Mouse (Mus musculus) heart, embryonic 14.5 days (tissue): ENCODE data around the gene Gstm3. TPM values are rescaled to one million over a fixed set of nuclear protein-coding genes. Genes with fewer than 3 reads are reported as not detected.
"Not testable (repeated sequence)": the region's sequence is repeated elsewhere in the genome, so short reads cannot be mapped to it uniquely, and the experiment has no call there.

Experiments
- ATAC-seq: fragments of 200-750 bp; cut with Nextera tagmentation; 2 replicates; pipeline ENCODE4 v1.8.0; 2017; ENCODE audit warnings: low read depth, moderate TSS enrichment; ENCODE audit not compliant: insufficient number of reproducible peaks, insufficient read depth, low FRiP score
- H3K27ac ChIP-seq, 2 experiments: fragments of 200-500 bp in 1 of 2; fragments of 300-500 bp in 1 of 2; sonication (generic) in 1 of 2; replicated peaks in 1 of 2; 2 replicates each; pipeline ENCODE4 v1.5.1; 2012 to 2014; ENCODE audit warnings: low read depth in 2 of 2, low read length in 2 of 2, control low read depth in 1 of 2, mild to moderate bottlenecking in 1 of 2, mixed read lengths in 1 of 2; ENCODE audit not compliant: control insufficient read depth in 1 of 2, insufficient read depth in 1 of 2
- H3K27me3 ChIP-seq: fragments of 300-500 bp; sonication (generic); 2 replicates; pipeline ENCODE4 v1.6.1; 2014; ENCODE audit warnings: mild to moderate bottlenecking, low read length, control low read depth; ENCODE audit not compliant: control insufficient read depth, insufficient read depth
- H3K36me3 ChIP-seq: fragments of 300-500 bp; sonication (generic); 2 replicates; pipeline ENCODE4 v1.6.1; 2014; ENCODE audit warnings: mild to moderate bottlenecking, control low read depth, low read length, mixed read lengths; ENCODE audit not compliant: control insufficient read depth, insufficient read depth
- H3K4me1 ChIP-seq, 2 experiments: fragments of 200-500 bp in 1 of 2; fragments of 300-500 bp in 1 of 2; sonication (generic) in 1 of 2; 2 replicates each; pipeline ENCODE4 v1.6.1; 2012 to 2014; ENCODE audit warnings: low read length in 2 of 2, control low read depth in 1 of 2, mixed read lengths in 1 of 2; ENCODE audit not compliant: control insufficient read depth in 2 of 2, insufficient read depth in 2 of 2
- H3K4me2 ChIP-seq: fragments of 300-500 bp; sonication (generic); 2 replicates; pipeline ENCODE4 v1.6.1; 2014; ENCODE audit warnings: mild to moderate bottlenecking, low read length
- H3K4me3 ChIP-seq, 2 experiments: fragments of 200-500 bp in 1 of 2; fragments of 300-500 bp in 1 of 2; sonication (generic) in 1 of 2; 2 replicates each; pipeline ENCODE4 v1.5.1; 2012 to 2014; ENCODE audit warnings: low read length in 2 of 2, mild to moderate bottlenecking in 2 of 2, control low read depth in 1 of 2, low read depth in 1 of 2, moderate library complexity in 1 of 2; ENCODE audit not compliant: control insufficient read depth in 1 of 2, insufficient read depth in 1 of 2
- H3K9ac ChIP-seq: fragments of 300-500 bp; sonication (generic); 2 replicates; pipeline ENCODE4 v1.6.1; 2014; ENCODE audit warnings: mild to moderate bottlenecking, low read length
- H3K9me3 ChIP-seq: fragments of 300-500 bp; sonication (generic); 2 replicates; pipeline ENCODE4 v1.6.1; 2016; ENCODE audit warnings: low read length, control low read depth; ENCODE audit not compliant: control insufficient read depth
- WGBS: fragments of 180-500 bp; shearing (Covaris S2); extraction: QIAGEN DNeasy Blood & Tissue Kit; methylation state at CpG from one replicate; pipeline ENCODE4 v1.1.7; 2014; 5-methylcytosine and 5-hydroxymethylcytosine counted together
- polyA plus RNA-seq: library from polyadenylated mRNA; unstranded; fragments of >200 nt; fragmentation: Nextera tagmentation; extraction: Ambion mirVana; gene quantifications from 2 replicates; pipeline ENCODE4 v1.2.1, GENCODE M21; 2014

Gstm3 gene
- polyA plus RNA-seq, 1 experiment from 2014 or later, result not detected

- no peaks in the 10 kb centered on the region for H3K36me3 ChIP-seq
- WGBS, result 66% methylated on average over 4 of the region's 4 CpGs
- H3K4me2 ChIP-seq, result no peak overlapping the region
- no peak for ATAC-seq
- H3K9ac ChIP-seq, result no peak overlapping the region
- peaks cover 4 to 13% of the 10 kb centered on the region in 2 experiments for H3K4me1 ChIP-seq
- H3K9me3 ChIP-seq, result no peaks in the 10 kb centered on the region
- H3K27me3 ChIP-seq, result no peaks in the 10 kb centered on the region
- no peak overlapping the region for H3K4me3 ChIP-seq
- no peak overlapping the region for H3K27ac ChIP-seq
These were observed 44.3 kb upstream of the Gstm3 start for GRCm38 (mm10) chr3:108013331-108013871.

- H3K9ac ChIP-seq, result no peak overlapping the region
- H3K4me3 ChIP-seq, result no peak overlapping the region
- no peak for ATAC-seq
- H3K27ac ChIP-seq, result no peak overlapping the region
- H3K36me3 ChIP-seq, result no peaks in the 10 kb centered on the region
- peaks cover 2 to 6% of the 10 kb centered on the region in 2 experiments; a peak in 3 of 4 replicates for H3K4me1 ChIP-seq
- no peak overlapping the region for H3K4me2 ChIP-seq
- no peaks in the 10 kb centered on the region for H3K27me3 ChIP-seq
- no peaks in the 10 kb centered on the region for H3K9me3 ChIP-seq
- 61% methylated on average over 3 of the region's 3 CpGs for WGBS
These were observed 42.5 kb upstream of the Gstm3 start for GRCm38 (mm10) chr3:108011558-108011957.

GRCm38 (mm10) chr3:108010286-108010685 is 41.2 kb upstream of the Gstm3 start:
- no peak overlapping the region for H3K4me2 ChIP-seq
- 44% methylated on average over 2 of the region's 2 CpGs for WGBS
- 0 out of 2 replicates have a peak, but pooled peaks have one; percentile 55 for ATAC-seq

GRCm38 (mm10) chr3:108002021-108002420 is 32.9 kb upstream of the Gstm3 start:
- no peaks in the 10 kb centered on the region for H3K27me3 ChIP-seq
- H3K36me3 ChIP-seq, result no peaks in the 10 kb centered on the region
- no peak for ATAC-seq
- H3K27ac ChIP-seq, result no peak overlapping the region
- no peak overlapping the region for H3K4me2 ChIP-seq
- H3K9me3 ChIP-seq, result no peaks in the 10 kb centered on the region
- 68% methylated on average over 8 of the region's 8 CpGs for WGBS
- H3K4me3 ChIP-seq, result no peak overlapping the region
- no peak overlapping the region for H3K9ac ChIP-seq
- H3K4me1 ChIP-seq, result no peaks in the 10 kb centered on the region

More at GRCm38 (mm10) chr3:108010286-108010685, 41.2 kb upstream of the Gstm3 start:
- Histone ChIP-seq H3K4me1 (peaks cover 2 to 6% of the 10 kb centered on the region in 2 experiments; a peak in 3 of 4 replicates), H3K27ac (no peak overlapping the region), H3K9ac (no peak overlapping the region), H3K27me3 (no peaks in the 10 kb centered on the region), H3K4me3 (no peak overlapping the region), H3K36me3 (no peaks in the 10 kb centered on the region), H3K9me3 (no peaks in the 10 kb centered on the region)

- Histone ChIP-seq H3K9ac (no peak overlapping the region), H3K4me3 (no peak overlapping the region), H3K9me3 (no peaks in the 10 kb centered on the region), H3K27ac (no peak overlapping the region), H3K27me3 (no peaks in the 10 kb centered on the region), H3K36me3 (no peaks in the 10 kb centered on the region), H3K4me2 (no peak overlapping the region), H3K4me1 (no peaks in the 10 kb centered on the region)
- WGBS, result 92% methylated on average over 3 of the region's 3 CpGs
- no peak for ATAC-seq
These were observed 30.4 kb upstream of the Gstm3 start for GRCm38 (mm10) chr3:107999491-107999890.

GRCm38 (mm10) chr3:107998591-107998990 is 29.5 kb upstream of the Gstm3 start:
- no peaks in the 10 kb centered on the region for H3K9me3 ChIP-seq
- no peak overlapping the region for H3K4me2 ChIP-seq
- H3K9ac ChIP-seq, result no peak overlapping the region
- H3K27me3 ChIP-seq, result no peaks in the 10 kb centered on the region
- H3K4me3 ChIP-seq, result no peak overlapping the region
- no peak for ATAC-seq
- H3K27ac ChIP-seq, result no peak overlapping the region
- no peaks in the 10 kb centered on the region for H3K36me3 ChIP-seq
- WGBS, result 79% methylated on average over 3 of the region's 3 CpGs
- no peaks in the 10 kb centered on the region for H3K4me1 ChIP-seq

- no peak for ATAC-seq
- 76% methylated on average over 4 of the region's 4 CpGs for WGBS
These were observed 27.5 kb upstream of the Gstm3 start for GRCm38 (mm10) chr3:107996576-107996975.

GRCm38 (mm10) chr3:107995974-107996373 is 26.9 kb upstream of the Gstm3 start:
- H3K27me3 ChIP-seq, H3K4me3 ChIP-seq, H3K36me3 ChIP-seq, H3K9ac ChIP-seq, H3K4me1 ChIP-seq, H3K27ac ChIP-seq, H3K4me2 ChIP-seq, ATAC-seq, H3K9me3 ChIP-seq: not testable (repeated sequence)
- WGBS, result 84% methylated on average over 2 of the region's 2 CpGs

More at GRCm38 (mm10) chr3:107996576-107996975, 27.5 kb upstream of the Gstm3 start:
- Histone ChIP-seq H3K36me3 (no peaks in the 10 kb centered on the region), H3K4me2 (no peak overlapping the region), H3K27ac (no peak overlapping the region), H3K27me3 (no peaks in the 10 kb centered on the region), H3K9me3 (no peaks in the 10 kb centered on the region), H3K4me1 (no peaks in the 10 kb centered on the region), H3K9ac (no peak overlapping the region), H3K4me3 (no peak overlapping the region)
